Mouse (Mus musculus): Measurements from ENCODE around the gene Gm382.

The Gm382 gene

DNA sequence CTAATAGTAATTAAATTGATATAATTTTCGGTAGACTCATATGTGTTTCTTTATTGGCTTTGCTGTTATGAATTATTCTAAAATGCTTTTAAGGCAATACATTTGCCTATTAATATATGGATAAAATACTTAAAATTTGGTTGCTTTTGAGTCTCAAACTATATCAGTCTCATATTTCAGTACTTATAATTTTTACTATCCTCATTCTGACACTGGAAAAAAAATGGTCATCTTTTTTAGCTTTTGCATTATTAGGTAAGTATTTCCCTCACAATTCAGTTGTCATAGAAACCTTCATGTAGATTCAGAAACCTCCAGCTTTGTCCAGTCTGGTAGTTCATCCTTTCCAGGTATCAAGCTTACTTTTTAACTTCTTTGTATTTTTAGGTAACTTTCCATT is at the start of gene Gm382:
Gm382 (plus strand) TSS at position 301 of the 400 bp plus-strand sequence.
- DNase-seq (ENCODE audit: low spot score in 2 of 2), result no peak

- no peak for DNase-seq (ENCODE audit: low spot score in 2 of 2)
Observed at GRCm38 (mm10) chrX:127070179-127070578, 30.4 kb downstream of the Gm382 start.

- DNase-seq (ENCODE audit: low spot score in 2 of 2), result no peak
Observed at GRCm38 (mm10) chrX:127091282-127091681, 51.5 kb downstream of the Gm382 start.

DNA sequence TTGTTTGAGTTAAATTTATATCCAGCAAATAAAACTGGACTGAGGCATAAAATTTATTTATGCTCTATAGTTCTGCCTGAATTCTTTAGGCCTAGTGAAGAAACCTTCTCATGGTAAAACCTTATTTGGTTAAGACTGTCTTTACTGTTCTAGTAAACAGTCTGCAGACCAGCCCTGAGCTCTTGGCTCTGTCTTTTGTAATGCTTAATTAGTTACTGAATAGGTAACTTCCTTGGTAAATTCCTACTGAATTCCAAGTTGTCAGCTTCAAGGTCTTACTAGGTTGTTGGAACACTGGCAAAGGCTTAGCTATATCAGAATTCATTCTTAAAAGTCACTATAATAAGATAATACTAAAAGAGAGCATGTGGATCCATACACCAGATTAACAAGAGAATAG is 53.3 kb downstream of the Gm382 start:
- no peak for DNase-seq (ENCODE audit: low spot score in 2 of 2)

GRCm38 (mm10) chrX:127093961-127094360 is 54.2 kb downstream of the Gm382 start:
- no peak for DNase-seq (ENCODE audit: low spot score in 2 of 2)

DNA sequence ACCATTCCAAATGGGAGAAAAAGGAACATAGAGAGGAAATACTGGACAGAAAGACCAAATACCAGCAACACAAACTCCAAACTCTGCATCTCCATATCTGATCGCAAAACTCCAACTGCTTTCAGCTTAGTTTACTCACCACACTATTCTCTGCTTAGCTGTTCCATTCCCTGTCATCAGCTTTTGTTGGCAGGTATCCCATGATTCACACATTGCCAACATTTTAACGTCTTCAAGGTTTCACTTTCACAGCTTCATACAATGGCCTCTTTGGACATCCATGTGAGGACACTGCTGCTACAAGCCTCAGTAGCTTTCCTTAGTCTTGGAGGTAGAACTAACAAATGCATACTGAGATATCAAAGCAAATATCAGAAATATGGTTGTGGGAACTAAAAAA is 64.6 kb downstream of the Gm382 start:
- no peak for DNase-seq (ENCODE audit: low spot score in 2 of 2)

Measured in right cerebral cortex, postnatal 10 days (tissue).